Mouse (Mus musculus) cerebellum, adult 11-12 months (tissue): ENCODE measurements around the gene Gemin4.
A peak's percentile ranks its signal among the peaks of the same experiment; 100 is the strongest.
"Not testable (repeated sequence)": the region's sequence is repeated elsewhere in the genome, so short reads cannot be mapped to it uniquely, and the experiment has no call there.

Experiments used
- DNase-seq: peaks from one replicate; pipeline ENCODE4 v3.0.0; 2022

Gene Gemin4

DNA sequence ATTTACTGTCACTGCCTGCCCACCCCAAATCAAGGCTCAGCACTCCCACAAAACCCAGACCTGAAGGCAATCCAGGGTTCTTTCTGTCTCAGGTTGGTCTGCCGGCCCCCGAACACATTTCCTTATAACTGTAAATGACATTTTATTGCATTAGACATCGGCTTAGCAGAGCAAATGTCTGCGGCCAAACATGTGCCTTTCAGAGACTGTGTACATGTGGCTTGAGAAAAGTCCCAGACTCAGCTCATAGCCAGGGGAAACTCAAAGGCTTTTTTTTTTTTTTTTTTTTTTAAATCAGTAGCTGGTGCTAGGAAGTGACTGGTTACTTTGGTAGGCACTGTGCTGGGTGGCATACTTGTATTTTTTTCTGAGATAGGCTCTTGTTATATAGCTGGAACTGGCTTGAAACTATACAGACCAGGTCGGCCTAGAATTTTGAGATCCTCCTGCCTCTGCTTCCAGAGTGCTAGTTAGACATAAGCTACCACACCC is 1.4 kb downstream of the Gemin4 start:
- DNase-seq: no peak

DNA sequence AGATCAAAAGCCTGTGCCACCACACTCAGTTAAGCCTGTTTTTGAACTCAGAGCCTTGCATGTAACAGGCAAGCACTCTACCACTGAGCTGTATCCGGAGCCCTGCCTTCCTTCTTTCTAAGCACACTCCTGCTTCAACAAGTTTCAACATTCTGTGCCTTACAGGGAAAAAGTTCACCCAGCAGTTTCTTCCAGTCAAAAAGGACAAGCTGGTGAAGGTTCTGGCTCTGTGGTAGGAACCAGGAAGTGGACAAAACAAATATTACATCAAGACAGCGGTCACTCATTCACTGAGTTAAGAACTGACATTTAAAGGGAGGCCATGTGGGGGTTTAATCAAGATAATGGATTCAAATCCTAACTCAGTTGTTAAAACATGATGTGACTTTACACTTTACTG is 2.5 kb downstream of the Gemin4 start:
- no peak for DNase-seq

DNA sequence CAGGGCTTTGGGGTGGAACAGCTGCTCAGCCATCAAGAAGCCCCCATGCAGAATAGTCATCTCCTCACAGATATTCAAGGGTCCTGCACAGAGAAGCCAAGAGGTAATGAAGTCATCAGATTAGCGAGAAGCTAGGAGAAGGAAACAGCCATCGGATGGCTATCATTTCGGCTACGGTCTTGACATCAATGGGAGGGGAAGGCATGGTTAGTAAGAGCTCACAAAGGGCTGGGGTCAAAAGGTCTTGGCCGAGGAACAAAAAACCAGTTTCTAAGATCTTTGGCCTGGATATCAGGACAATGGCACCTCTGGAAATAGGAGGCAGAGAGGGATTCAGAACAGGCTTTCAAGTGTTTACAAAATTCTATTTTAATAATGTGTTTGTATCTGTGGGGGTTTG is 3.6 kb downstream of the Gemin4 start:
- no peak for DNase-seq

DNA sequence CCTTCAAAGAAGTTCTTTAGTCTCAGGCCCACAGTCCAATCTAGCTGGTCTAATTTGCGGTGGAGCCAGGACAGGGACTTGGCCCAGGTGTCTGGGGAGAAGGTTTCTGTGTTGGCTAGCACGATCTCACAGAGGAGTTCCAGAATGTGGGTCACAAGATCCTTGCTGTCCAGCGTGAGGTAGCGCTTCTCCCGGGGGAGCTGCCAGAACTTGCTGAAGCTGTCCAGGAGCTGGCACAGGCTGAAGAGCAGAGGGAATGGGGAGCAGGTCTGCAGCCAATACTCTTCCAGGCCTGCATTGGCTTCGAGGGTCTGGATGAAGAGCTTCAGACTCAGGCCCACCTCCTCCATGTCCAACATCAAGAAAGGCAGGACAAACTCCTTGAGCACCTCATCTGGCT is 5.9 kb downstream of the Gemin4 start:
- not testable (repeated sequence) for DNase-seq

DNA sequence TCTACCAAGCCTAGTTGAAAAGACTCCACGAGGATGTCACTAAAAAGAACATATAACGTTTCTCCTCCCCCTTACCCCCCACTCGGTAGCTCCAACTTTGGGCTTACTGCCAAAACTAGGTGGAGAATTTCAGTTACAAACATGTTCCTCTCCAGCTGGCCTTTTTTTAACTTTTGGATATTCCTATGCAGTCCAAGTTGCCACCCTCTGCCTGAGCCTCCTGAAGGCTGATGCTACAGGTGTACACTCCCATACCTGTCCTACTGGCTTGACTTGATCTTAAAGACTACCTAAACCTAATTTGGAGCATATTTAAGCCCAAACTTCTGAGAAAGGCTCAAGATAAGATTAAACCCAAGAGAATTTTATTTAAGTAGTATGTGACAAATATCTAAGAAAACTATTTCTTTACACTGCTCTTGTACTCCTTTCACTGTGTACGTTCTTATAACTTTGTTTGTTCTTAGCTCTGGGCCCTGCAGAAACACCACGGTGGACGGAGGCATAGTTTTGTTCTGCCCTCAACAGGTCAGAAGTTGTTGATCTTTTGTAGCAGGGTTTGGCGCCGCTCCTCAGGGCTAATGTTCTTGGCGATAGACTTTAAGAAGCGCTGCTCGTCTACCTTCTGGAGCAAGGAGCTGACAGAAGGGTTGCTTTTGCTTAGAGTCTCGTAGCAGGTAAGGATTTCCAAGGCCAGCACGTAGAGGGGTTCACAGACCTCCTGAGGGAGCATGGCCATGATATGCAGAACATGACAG is 7.1 kb downstream of the Gemin4 start:
- DNase-seq: no peak

DNA sequence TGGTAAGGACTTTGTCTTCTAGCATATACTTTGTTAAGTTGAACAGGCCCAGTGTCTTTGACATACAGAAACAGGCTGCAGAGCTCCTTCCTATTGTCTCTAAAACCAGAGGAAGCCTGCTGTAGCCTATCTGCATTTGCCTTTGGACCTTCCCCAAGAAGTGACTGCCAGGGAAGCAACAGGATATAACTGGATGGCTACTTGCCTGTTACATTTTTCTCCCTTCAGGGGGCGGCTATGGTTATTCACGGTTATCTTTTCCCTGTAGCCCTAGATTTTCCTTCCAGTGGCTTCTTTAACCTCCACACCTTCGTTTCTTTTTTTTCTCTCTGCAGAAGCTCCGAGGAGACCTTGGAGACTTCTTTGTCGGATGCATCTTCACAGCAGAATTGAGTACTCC is 10.7 kb downstream of the Gemin4 start:
- no peak for DNase-seq

DNA sequence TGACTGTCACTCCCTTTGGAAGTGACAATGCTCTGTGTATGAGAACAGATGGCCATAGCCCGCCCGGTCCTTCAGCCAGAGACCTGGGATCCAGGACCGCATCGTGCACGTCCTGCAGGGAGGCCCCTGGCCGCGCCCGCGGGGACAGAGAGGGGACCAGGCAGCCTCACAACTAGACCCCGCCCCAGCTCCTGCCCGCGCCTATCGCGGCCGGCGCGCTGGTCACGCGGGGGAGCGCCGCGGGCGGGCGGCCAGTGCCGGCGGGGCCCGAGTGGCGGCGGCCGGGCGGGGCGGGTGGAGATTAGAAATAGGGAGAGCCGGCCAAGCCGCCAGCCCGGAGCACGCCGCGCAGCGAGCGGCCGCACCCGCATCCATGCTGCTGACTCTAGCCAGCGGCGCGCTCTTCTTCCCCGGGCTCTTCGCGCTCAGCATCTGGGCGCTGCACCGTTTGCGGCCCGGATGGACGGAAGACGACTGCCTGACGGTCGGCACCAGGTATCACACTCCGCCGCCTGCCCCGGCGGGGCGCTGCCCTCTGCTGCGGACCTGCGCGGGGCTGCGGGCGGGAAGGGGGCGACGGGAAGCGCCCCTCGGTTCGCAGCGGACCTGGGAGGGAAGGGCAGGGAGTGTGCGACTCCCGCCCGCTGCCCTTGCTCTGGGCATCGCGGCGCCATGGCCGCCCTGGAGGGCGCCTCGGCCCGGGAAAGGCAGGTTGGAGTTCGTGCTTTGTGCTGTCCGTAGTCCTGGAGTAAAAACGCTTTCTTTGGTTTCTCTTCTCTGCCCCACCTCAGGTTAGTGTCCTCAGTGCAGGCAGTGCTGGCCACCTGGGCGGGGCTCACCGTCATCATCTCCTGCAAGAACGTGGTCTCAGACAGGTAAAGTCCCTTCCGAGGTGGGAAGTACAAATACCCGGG is 15.4 kb downstream of the Gemin4 start:
- DNase-seq: peak; percentile 92

DNA sequence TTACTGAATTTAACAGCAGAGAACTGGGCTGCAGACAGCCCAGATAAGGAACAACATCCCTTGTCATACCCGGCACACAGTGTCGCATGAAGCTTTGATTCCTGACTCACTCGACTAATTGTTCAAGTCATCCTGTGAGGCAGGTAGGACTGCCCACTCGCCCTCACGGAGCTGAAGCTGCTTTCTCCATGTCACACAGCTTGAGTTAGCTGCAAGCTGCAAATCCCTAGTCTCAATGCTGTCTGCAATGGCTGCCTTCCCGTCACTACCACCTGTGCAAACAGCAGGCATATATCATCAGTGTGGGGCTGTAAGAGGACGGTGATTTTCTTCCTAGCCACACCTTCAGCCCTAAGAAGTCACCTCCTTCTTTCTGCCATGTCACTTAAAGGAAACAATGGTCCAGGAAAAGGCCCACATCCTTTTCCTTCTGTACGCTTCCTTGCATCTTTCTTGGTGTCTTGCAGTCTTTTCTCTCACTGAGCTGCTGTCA is 20.4 kb downstream of the Gemin4 start:
- no peak for DNase-seq

DNA sequence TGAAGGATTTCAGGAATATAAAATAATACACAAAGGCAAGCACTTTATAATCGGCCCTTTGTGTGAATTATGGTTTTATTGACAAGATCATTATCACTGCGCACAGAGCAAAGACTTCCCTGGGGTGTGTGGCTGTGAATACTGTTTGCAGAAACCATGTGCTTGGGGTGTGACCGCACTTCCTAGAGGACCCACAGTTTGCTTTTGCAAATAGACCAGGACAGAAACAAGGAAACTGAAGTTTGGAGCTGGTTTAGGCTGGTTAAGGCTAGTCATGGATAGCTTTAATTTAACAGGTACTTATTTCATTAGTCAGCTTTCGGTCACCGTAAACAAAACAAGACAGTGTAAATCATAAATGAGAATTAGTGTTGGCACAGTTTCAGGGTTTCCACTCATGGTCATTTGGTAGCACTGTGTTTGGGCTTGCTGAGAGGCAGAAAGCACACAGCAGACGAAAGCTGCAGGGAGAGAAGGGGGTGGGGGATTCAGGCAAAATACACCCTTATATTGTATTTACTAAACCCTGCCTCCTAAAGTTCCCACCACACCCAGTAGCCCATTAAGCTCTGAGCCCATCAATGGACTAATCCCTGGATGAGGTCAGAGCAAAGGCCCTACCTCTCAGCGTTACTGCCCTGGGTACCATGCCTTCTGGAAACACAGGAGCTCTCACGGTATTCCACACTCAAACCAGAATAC is 21.0 kb downstream of the Gemin4 start:
- no peak for DNase-seq

DNA sequence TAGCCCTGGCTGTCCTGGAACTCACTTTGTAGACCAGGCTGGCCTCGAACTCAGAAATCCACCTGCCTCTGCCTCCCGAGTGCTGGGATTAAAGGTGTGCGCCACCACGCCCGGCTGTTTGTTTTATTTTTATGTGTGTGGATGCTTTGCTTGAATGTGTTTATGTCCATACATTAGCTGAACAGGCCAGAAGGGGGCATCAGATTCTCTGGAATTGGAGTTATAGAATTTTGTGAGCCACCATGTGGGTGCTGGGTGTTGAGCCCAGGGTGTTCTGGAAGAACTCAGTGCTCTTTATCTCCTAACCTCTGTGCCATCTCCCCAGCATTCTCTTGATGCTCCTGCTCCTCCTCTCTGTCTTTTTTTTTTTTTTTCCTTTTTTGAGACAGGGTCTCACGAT is 30.6 kb downstream of the Gemin4 start:
- no peak for DNase-seq

DNA sequence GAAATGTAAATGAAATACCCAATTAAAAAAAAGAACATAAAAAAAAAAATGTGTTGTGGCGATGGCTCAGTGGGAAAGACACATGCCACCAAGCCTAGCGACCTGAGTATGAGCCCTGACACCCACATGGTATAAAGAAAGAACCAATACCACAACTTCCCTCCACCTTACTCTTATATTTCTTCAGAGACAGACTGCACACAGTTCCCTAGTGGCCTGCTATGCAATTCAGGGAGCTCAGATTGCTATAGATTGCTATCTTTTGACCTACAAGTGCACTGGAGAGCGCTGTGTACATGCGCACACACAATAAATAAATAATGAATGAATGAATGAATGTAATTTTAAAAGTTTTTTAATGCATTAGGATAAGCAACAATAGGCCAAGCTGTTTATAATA is 33.7 kb downstream of the Gemin4 start:
- no peak for DNase-seq

DNA sequence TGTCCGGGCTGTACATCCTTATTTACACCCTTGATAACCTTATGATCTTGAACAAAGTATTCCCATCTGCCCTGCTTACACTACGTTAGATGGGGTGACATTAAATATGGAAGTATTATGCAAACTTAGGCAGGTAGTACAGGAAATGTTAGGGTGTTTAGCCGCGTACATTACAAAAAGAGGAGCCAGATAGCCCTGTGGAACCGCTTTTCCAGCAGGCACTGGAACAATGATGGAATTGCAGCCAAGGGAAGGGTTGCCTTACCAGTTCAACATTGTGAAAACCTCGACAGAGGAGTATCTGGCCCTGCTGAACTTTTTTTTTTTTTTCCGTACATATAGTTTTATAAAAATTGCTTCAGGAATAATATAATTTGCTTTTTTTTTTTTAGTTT is 37.3 kb downstream of the Gemin4 start:
- no peak for DNase-seq

DNA sequence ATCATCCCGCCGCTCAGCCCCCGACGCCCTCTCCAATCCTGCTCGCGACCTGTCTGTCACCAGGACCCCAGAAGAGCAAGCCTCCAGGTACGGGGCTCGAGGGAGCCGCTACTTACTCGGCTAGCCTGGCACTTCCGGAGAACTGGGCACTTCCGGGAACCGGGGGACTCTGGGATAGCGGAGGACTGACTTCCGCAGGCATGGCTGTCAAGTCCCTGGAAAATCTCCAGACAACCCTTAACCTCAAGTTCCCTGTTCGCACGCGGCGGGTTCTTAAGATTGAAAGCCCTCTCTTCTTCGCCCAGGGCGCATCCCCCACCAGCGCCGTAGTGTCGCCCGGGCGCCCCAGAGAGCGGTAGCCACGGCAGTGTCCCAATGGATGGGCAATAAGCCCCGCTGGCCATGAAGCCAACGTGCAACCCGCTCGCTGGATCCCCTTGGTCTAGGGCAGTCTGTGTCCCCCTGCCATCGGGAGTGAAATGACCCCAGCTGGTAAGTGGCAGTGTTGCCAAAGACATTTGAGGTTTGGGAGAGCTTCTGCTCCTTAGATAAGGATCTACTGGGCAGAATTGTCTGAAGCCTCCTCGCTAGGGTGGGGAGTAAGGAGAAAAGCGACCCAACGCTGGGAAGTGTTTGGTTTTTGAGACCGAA is 37.8 kb downstream of the Gemin4 start, which contains the start of the genes Vps53 and Fam57a:
Gene Vps53, minus strand, starts transcription at position 153 of the 651 bp plus-strand sequence.
Gene Fam57a, plus strand, starts transcription at position 177 of the 651 bp plus-strand sequence.
- DNase-seq: peak; percentile 87

DNA sequence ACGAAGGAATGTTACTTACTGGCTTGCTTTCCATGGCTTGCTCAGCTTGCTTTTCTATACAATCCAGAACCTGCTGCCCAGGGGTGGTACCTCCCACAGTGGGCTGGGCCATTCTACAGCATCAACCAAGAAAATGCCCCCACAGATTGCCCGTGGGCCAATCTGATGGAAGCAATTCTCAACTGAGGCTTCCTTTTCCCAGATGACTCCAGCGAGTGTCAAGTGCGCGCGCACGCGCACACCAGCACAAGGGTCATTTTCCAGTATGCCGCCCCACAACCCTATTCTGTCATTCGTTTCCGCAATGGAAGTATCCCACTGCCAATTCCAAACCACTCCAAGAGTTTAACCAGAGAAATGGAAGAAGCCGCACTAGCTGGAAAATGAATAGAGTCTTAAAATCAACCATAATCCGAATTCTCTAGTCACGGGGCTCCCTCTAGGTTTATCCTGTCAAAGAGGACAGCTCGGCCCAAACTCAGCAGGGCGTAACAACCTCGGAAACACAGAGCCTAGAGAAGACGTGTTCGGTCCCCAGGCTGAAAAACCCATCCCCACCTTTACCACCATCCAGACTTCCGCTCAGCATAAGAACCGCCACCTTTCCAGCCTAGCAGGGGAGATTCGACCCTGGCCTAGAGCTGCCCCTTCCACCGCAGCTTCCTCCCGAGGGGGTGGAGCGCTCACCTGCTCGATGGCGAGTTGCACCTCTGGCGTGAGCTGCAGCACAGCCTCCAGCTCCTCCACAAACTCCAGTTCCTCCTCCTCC is 38.6 kb downstream of the Gemin4 start:
- peak; percentile 30 for DNase-seq

DNA sequence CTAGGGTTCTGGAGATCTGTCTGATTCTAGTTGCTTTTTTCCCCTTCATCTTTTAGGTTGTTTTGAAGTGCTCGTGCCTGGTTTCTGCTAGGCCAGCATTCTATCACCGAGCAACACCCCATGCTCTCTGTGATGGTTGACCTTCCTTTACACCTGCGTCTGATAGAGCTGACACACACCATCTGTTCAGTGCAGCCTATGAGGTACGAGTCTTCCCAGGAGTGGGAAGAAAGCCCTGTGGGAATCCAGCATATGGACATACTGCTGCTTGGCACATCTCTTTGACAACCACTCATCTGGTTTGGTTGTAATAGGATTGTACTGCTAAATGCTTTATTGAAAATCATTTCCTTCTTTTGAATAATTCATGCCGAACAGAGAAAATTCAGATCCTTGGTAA is 47.3 kb downstream of the Gemin4 start:
- peak; percentile 75 for DNase-seq

DNA sequence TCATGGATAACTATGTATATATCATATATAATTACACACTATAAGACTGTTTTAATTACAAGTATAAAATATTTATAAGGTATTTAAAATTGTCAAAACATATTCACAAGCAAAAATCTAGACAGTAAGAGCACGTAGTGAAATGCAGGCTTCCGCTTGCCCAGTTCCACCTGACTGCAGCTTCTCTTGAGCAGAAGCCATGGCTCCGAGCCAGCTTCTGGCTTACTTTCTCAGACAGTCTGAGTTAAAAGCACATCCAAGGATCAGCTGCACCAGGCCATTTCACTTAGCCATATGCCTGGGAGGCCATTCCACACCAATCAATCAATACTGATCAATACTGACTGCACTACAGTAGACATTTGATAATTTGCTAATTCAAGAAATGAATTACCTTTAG is 48.5 kb downstream of the Gemin4 start:
- DNase-seq: peak; percentile 46

DNA sequence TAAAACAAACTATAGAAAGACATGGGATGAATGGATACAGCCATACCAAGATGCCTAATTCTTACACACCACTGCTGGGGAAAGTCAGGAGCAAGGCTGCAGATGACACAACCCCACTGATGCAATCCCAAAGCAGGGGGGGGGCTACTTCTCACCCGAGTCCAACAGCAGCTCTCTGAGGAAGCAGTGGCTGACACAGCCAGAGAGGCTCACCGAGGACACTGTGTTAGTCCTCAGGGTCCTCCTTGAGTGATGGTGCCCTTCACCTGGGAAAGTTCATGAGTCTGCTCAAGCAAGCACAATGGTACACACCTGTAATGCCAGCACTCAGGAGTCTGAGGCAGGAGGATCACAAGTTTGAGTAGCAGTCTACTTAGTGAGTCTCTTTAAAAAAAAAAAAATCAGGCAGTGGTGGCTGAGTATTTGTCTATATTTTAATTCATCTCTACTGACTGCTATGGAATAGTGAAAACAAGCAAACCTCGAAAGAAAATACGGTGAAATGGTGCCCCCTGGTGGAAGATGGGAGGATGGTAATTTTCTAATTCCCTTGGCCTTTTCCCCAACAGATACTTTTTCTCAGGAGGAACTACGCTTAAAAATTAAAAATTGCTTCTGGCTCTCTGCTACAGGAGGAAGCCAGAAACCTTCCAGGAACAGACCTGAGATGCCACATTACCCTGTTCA is 50.2 kb downstream of the Gemin4 start:
- peak; percentile 52 for DNase-seq

DNA sequence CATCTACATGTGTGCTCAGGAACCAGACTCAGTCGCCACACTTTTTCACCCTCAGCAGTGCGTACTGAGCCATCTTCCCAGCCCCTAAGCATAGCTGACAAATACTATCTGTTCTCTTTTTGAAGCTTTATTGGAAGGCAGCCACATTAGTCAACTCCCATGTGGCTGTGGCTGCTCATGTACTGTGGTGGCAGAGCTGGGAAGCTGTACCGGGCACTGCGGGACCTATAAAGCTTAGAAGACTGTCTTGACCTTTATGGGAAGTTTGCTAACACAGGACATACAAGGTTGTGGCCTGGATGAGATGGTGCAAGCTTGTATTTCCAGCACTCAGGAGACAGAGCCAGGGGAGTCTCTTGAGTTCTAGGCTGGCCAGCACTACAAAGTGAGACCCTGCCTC is 50.8 kb downstream of the Gemin4 start:
- no peak for DNase-seq
